Mouse (Mus musculus) cerebellum, adult 11-12 months (tissue): ENCODE measurements around the gene Olfr1306.

Experiments
- DNase-seq: peaks from one replicate; pipeline ENCODE4 v3.0.0; 2022

Olfr1306 gene

DNA sequence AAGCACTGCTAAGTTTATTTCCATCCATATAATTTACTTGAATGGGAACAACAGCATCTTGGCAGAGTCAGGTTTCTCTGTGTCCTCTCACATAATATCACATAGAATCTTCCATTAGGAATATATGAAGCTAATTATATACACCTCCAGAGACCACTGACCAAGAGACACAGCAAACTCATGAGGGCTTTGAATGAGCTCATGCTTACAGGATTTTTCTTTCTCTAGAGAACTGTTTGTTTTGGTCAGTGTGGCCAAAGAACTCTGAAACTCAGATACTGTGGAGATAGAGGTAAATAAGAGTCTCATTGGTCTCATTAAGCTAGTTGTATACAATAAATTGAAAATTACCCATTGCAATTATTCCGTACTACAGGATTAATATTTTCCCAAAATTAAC is at the start of gene Olfr1306:
TSS of gene Olfr1306 (minus strand) at position 101 of the 400 bp plus-strand sequence.
- no peak for DNase-seq

DNA sequence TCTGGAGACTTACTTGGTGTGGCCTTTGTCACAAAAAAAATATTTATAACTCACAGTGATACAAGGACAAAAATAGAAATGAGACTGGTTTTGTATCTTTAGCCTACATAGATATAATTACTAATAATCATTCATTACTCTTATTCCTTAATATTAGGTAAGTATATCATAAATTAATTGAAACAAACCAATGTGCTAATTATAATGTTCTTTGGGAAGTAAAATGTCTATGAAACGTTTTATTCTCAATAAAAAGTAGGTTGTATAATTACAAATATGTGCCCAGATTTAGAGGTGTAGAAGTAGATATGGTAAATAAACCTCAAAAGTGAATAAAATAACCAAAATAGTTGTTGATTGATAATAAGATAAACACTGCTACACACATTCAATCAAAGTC is 48.8 kb upstream of the Olfr1306 start, which contains the start of gene Olfr1308:
TSS of gene Olfr1308 (minus strand) at position 101 of the 400 bp plus-strand sequence.
- DNase-seq: no peak

DNA sequence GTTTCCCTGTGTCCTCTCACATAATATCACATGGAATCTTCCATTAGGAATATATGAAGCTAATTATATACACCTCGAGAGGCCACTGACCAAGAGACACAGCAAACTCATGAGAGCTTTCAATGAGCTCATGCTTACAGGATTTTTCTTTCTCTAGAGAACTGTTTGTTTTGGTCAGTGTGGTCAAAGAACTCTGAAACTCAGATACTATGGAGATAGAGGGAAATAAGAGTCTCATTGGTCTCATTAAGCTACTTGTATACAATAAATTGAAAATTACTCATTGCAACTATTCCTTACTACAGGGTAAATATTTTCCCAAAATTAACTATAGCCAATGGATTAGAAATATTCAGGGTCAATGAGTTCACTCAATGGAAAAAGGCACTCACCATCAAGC is 33.3 kb upstream of the Olfr1306 start, which contains the start of gene Olfr1307:
TSS of gene Olfr1307 (minus strand) at position 101 of the 400 bp plus-strand sequence.
- no peak for DNase-seq

DNA sequence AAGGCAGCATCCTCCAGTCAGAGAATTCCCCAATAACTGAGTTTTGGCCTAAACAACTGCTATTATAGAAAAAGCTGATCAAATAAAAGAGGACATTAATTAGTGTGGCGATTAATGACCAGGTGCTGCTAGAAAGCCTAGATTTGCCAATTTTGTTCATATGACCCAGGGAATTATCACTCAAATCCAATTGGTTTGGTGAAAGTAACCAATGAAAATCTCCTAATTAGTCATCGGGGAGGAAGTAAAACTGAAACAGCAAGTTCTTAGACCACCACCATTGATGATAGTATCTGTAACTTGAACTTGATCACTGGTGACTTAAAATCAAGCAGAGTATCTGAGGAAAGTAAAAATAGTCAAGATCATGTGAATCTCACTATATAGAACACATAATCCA is 39.0 kb downstream of the Olfr1306 start, which contains the start of gene Olfr1305:
TSS of gene Olfr1305 (minus strand) at position 101 of the 400 bp plus-strand sequence.
- DNase-seq: no peak
